Mouse (Mus musculus): ENCODE data around the gene Cmtr1. TPM values are rescaled to one million over a fixed set of nuclear protein-coding genes. Genes with fewer than 3 reads are reported as not detected.

Gene Cmtr1
- polyA plus RNA-seq, 1 experiment from 2014 or later, result 114 TPM

Other genes with a start within 250 kb of the Cmtr1 start
- 7.6 TPM in 2 replicates for gene Pim1, start 169.8 kb upstream of the Cmtr1 start, polyA plus RNA-seq (2014; fragmentation: Nextera tagmentation; extraction: Ambion mirVana)
- gene Gm17657, start 111.0 kb upstream of the Cmtr1 start, polyA plus RNA-seq (2014; fragmentation: Nextera tagmentation; extraction: Ambion mirVana), result not detected in 2 replicates
- 25.5 and 26.5 TPM in 2 replicates for gene Tbc1d22b, start 110.8 kb upstream of the Cmtr1 start, polyA plus RNA-seq (2014; fragmentation: Nextera tagmentation; extraction: Ambion mirVana)
- gene Tmem217, start 108.2 kb upstream of the Cmtr1 start, polyA plus RNA-seq (2014; fragmentation: Nextera tagmentation; extraction: Ambion mirVana), result 0.39 and 0.46 TPM in 2 replicates
- 76.8 and 81.4 TPM in 2 replicates for gene Rnf8, start 45.8 kb upstream of the Cmtr1 start, polyA plus RNA-seq (2014; fragmentation: Nextera tagmentation; extraction: Ambion mirVana)
- gene Gm28043, start 45.7 kb upstream of the Cmtr1 start, polyA plus RNA-seq (2014; fragmentation: Nextera tagmentation; extraction: Ambion mirVana), result 1.7 and 2.7 TPM in 2 replicates
- 9.3 and 12.9 TPM in 2 replicates for gene Ccdc167, start 56.4 kb downstream of the Cmtr1 start, polyA plus RNA-seq (2014; fragmentation: Nextera tagmentation; extraction: Ambion mirVana)

Data from neural tube, embryonic 14.5 days (tissue).